Mouse (Mus musculus): Measurements from ENCODE around the gene Ccnb2. TPM values are rescaled to one million over a fixed set of nuclear protein-coding genes. Genes with fewer than 3 reads are reported as not detected.
A peak's percentile ranks its signal among the peaks of the same experiment; 100 is the strongest.
"Not testable (repeated sequence)": the region's sequence is repeated elsewhere in the genome, so short reads cannot be mapped to it uniquely, and the experiment has no call there.

Ccnb2 gene
- under 1 TPM; 0.33 to 0.94 (median 0.81) TPM for total RNA-seq (2022)

DNA sequence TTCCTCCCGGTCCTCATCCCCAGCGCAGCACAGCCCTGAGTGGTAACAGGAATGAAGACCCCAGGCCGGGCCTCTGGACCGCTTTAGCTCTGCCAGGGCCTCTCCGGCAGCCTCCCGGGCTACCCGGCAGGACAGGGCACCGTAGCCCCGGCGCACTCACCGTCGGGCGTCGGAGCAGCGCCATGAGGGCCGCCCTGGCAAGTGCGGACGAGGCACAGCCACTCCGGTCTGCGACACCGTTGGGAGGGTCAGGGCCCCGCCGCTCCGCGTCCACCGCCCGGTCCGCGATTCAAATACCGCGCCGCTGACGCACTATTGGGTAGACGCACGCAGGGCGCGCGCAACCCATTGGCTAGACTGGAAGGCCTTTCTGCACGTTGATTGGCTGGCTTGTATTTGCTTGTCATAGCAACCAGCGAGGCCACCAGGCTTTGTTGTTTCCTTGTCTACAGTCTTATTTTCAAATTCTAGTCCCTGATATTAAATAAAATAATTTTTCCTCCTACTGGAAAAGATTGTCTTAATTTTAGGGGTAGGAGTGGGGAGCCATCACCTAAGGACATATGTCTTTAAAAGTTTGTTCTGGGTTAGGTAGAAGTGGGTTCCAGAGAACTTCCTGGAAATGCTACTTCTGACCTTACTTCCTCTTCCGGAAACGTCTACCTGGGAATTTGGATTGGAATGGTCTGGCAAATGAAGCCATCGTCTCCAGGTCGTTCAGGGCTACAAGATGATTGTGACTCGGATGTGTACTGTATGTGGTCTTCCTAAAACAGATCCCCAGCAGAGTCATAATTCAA is at the start of gene Ccnb2:
Ccnb2 (minus strand) TSS at position 291 of the 800 bp plus-strand sequence.
- peak; percentile 56 to 86 for DNase-seq (ENCODE audit: low spot score in 2 of 2)

DNA sequence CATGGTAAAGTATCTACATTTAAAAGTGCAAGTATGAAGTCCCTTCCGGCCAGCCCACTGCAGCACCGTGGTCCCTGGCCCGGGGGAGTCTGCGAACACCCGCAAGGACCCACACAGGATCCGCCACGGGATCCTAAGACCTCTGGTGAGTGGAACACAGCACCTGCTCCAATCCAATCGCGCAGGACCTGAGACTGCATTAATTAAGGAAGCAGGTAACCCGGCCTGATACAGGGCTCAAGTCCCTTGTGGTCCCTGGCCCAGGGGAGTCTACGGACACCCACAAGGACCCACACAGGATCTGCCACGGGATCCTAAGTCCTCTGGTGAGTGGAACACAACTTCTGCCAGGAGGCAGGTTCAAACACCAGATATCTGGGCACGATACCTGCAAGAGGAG is 41.7 kb upstream of the Ccnb2 start:
- DNase-seq (ENCODE audit: low spot score in 2 of 2): not testable (repeated sequence)

DNA sequence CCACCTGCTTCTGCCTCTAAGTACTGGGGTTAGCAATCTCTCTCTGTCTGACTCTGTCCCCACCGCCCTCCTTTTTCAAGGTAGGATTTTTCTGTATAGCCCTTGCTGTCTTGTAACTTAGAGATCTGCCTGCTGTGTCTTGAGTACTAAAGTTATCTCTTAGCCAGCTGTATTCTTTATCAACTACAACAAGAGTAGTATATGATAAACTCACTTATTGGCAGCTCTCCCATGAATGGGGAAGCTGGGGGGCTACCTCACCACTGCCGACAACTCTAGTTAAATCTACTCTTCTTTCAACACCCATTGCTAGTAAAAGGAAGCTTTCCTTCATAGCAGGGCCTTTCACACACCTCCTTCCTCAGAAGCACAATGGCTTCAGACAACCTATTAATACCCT is 31.0 kb upstream of the Ccnb2 start:
- no peak for DNase-seq (ENCODE audit: low spot score in 2 of 2)

DNA sequence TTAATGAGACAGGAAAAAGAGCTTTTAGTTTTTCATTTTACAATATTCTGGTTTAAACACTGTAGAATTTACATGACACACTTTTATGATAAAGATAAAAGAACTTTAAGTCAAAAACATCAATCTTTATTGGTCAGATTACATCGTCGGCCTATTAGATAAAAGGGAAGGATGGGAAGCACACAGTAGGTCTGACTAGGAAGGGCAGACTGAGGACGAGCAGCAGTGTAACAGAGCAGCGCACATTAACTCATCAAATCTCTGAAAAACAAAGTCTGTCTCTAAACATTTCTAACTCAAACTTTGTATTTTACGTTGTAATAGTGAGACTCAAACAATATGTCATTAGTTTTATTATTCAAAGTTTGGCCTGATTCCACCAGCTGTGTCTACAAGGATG is 27.7 kb upstream of the Ccnb2 start:
- no peak for DNase-seq (ENCODE audit: low spot score in 2 of 2)

DNA sequence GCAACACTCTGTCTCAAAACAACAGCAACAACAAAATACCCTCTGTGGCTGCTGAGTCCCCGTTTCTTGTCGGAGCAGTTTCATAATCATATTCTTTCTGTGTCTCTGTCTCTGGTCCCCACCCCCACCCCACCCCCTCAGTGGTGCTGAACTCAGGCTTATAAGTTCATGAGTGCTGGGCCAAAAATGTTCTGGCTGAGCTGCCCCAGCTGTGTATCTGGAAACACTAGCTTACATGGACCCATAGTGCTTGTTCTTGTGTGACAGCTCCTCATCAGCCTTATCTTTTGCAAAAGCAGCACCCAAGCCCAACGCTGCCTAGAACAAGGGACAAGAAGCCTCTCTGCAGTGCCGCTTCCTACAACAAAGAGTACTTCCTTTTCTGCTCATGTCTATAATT is 18.6 kb upstream of the Ccnb2 start:
- DNase-seq (ENCODE audit: low spot score in 2 of 2): no peak

DNA sequence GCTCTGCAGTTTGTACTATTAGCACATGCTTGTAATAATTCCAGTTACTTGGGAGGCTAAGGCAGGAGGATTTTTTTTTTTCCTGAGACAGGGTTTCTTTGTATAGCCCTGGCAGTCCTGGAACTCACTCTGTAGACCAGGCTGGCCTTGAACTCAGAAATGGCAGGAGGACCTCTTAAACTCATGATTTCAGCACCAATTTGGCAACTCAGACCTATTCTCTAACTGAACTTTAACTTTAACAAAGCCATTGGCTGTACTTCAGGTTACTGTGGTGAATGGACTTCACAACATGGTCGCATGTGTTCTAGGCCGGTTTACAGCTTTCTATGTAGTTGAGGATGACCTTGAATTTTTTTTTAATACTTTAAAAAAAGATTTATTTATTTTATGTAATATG is 1.3 kb upstream of the Ccnb2 start:
- DNase-seq (ENCODE audit: low spot score in 2 of 2): no peak

DNA sequence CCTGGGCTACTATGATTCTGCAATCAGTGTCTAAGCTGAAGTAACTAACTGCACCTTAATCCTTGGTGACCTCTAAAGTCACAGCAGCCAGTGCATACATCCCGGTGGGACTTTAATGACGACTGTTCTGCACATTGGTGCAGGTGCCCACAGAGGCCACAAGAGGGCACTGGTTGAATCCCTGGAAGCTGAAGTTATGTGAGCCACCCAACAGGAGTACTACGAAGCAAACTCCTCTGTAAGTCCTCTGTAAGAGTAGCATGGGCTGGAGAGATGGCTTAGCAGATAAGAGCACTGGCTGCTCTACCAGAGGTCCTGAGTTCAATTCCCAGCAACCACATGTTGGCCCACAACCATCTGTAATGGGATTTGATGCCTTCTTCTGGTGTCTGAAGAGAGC is 4.9 kb downstream of the Ccnb2 start:
- no peak for DNase-seq (ENCODE audit: low spot score in 2 of 2)

DNA sequence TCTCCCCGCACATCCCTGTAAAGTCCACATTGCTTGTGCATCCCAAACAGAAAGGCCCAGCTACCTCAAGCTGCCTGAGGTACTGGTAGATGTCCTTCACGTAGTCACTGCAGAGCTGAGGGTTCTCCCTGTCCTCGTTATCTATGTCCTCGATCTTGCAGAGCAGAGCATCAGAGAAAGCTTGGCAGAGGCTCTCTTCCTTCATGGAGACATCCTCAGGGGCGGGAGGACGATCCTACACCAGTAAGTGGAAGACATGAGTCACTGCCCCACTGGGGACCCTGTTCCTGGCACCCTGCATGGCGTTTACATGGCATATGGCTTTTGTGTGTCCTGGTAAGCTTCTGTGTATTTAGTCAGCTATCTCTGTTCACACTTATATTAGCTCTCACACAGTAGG is 8.3 kb downstream of the Ccnb2 start:
- DNase-seq (ENCODE audit: low spot score in 2 of 2): no peak

DNA sequence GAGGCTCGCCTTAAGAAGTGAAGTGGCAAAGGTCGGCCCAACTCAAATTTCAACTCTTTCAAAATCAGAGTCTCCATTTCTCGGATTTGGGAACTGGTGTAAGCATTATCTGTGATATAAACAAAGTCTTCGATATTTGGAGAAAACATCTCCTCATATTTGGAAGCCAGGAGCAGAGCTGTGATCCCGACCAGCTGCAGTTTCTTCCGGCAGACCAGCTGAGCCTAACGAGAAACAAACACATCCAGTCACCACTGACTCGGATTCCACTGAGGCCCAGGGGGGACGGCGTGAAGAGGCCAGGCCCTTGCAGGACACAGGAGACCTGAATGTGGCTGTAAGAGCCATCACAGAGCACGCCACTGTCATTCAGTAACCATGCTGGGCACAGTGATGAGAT is 10.7 kb downstream of the Ccnb2 start:
- DNase-seq (ENCODE audit: low spot score in 2 of 2): no peak

DNA sequence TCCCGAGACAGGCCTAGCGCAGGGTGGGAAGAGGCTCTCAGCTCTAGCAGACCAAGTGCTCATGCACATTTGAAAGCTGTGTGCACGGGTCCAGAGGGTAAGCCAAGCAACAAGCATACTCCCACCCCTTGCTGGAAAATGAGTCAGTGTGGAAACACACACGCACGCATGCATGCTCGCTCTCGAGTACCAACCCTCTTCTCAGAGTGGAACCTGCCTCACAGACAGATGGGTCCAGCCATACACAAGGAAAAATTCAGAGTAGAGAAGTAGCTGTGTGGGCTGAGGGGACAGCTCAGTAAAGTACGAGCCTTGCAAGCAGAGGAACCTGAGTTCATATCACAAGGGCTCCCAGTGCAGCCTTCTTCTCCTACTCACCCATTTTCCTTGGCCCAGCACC is 11.6 kb downstream of the Ccnb2 start:
- no peak for DNase-seq (ENCODE audit: low spot score in 2 of 2)

DNA sequence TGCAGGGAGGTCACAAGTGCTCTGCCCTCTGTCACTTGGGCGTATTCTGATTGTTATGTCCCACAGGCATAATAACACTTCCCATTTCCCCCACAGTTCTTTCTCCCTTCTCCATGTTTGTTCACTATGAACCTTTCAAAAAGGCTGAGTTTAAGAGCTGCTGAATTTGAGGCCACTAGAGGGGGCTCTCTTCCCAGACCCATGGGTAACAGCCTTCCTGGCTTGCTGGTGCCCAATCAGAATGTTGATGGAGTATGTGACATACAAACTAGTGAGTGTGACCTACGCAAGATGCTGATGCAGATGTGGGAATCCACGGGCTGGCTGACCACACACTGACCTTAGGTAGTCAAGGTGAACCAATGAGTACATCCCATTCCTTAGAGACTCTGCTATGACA is 12.6 kb downstream of the Ccnb2 start:
- no peak for DNase-seq (ENCODE audit: low spot score in 2 of 2)

DNA sequence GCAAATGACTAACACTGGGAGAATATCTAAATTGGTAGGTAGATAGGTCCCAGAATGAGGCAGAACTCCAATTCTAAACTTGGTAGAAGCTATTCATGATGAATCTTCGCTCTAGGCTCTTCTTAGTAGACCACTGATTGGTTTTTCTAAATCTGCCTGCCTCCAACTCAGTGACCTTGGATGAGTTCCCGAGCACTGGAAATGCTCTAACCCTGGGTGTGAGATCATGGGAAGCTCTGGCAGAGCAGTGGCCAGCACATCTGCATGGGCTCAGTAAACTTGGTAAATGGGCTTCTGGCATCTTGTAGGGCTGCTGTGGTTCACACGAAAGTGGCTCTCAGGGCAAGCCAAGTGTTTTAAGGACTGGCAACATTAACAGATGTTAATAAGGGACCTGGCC is 14.8 kb downstream of the Ccnb2 start:
- no peak for DNase-seq (ENCODE audit: low spot score in 2 of 2)

DNA sequence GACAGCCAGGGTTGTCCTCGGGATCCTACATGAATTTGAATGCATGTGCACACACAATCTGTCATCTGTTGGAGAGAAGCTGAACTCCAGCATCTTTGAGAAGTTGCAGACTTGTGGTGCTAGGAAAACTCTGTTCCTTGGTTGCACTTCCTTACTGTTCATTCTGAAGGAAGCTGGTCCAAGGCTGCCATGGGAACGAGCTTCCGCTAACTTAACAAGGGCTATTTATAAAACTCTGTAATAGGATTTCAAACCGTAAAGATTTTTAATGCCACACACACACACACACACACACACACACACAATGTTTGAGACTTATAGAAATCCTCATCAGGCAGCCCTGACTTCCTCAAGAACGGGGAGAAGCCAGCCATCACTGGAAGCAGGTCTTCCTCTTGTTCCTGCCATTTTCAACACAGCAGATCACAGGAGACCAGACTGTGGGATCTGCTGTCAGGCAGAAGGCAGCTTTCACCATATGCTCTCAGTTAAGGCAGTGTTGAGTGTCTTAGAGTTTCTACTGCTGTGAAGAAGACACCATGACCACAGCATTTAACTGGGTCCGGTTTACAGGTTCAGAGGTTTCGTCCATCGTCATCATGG is 19.3 kb downstream of the Ccnb2 start:
- DNase-seq (ENCODE audit: low spot score in 2 of 2): peak in 1 of 2 experiments; percentile 38

DNA sequence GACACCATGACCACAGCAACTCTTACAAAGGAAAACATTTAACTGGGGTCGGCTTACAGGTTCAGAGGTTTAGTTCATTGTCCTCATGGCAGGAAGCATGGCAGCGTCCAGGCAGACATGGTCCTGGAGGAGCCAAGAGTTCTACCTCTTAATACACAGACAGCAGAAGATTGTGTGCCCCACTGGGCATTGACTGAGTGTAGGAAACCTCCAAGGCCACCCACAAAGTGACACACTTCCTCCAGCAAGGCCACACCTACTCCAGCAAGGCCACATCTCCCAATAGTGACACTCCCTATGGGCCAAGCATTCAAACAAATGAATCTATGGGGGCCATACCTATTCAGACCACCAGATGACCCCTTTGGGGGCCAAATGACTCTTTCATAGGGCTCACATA is 25.3 kb downstream of the Ccnb2 start:
- no peak for DNase-seq (ENCODE audit: low spot score in 2 of 2)

DNA sequence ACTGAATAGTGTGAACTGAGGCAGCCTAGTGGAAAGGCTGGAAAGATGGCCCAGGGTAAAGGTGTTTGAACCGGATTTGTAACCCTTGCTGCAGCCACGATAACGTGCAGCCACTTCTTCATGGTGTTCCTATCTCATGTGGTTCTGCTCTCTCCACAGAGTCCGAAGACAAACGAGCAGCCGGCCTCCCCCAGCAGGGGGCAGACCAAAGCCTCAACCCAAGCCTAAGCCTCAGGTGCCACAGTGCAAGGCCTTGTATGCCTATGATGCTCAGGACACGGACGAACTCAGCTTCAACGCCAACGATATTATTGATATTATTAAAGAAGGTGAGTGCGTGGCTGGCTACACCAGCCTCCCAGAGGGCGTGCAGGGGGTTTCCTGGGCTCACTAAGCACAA is 25.7 kb downstream of the Ccnb2 start:
- DNase-seq (ENCODE audit: low spot score in 2 of 2): no peak

DNA sequence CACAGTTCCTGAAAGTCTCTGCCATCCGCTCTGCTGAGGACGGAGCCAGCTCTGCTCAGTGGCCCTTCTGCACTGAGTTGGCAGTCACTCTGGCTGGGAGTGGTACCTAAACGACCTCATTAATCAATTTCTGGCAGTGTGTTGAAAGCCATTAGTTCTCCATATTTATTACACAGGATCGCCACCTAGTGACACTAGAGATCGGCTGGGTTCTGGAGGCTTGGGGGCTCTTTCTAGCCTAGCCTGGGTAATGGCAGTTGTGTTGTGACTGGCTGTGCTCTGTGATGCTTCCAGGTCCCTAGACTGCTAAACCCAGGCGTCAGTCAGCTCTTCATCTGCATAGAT is 28.8 kb downstream of the Ccnb2 start:
- DNase-seq (ENCODE audit: low spot score in 2 of 2): no peak

DNA sequence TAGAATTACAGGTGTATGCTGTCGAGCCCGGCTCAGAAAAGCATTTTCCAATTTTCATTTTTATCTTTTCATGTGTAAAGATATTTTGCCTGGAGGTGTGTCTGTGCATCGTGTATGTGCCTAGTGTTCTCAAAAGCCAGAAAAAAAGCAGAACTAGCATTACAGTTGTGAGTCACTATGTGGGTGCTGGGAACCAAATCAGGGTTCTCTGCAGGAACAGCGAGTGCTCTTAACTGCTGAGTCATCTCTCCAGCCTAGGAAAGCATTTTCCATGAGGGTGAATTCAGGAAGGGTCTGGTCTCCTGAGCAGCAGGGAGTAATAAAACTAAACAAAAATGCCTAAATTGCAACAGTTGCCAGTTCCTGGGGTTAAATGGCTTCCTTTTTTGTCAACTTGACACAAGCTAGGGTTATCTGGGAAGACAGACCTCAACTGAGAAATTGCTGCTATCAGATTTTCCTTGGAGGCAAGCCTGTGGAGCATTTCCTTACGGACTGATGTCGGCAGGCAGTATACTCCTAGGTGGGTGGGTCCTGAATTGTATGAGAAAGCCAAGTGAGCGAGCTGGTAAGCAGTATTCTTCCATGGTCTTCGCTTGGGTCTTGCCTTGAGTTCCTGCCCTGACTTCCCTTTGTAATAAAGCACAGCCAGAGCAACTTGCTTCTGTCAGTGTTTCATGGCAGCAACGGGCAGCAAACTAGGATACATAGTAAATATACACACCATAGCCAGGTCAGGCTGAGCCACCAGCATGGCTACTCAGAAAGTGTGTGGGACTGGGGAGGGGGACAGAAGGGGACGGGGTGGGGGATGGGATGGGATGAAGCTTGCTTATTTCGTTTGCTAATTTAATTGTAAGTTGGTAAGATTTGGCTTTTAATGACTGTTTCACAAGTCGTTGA is 29.4 kb downstream of the Ccnb2 start:
- no peak for DNase-seq (ENCODE audit: low spot score in 2 of 2)

DNA sequence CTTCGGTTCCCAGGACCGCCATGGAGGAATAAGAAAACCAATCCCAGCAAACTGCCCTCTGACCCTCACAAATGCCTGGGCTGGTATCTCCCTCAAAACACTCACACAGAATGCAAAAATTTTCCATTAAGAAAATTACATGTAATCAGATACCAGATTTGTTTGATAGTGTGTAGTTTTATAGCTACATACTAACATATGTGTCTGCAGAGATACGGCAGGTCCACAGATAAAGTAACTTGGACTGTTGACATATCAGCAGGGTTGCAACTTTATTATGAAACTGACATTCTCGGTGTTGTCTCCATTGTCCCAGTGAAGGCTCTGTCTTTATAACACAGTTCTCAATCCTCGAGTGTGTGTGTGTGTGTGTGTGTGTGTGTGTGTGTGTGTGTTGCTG is 30.3 kb downstream of the Ccnb2 start:
- no peak for DNase-seq (ENCODE audit: low spot score in 2 of 2)

DNA sequence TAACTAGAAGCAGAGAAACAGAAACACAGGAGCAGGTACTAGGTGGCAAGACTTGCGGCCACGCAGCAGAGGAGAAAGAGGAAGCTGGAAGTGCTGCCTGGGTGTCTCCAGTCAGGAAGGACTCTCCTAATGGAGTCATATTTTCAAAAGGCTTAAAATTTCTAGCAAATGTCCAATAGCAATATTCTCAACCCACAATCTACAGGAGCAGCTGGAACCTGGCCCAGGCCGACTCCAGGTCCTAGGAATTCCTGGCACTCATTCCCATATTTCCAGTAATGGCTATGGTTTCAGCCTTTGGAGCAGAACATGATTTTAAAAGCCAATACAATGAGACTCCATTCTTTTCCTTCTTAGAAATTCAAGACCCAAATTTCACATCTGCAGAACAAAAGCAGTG is 31.8 kb downstream of the Ccnb2 start:
- no peak for DNase-seq (ENCODE audit: low spot score in 2 of 2)

DNA sequence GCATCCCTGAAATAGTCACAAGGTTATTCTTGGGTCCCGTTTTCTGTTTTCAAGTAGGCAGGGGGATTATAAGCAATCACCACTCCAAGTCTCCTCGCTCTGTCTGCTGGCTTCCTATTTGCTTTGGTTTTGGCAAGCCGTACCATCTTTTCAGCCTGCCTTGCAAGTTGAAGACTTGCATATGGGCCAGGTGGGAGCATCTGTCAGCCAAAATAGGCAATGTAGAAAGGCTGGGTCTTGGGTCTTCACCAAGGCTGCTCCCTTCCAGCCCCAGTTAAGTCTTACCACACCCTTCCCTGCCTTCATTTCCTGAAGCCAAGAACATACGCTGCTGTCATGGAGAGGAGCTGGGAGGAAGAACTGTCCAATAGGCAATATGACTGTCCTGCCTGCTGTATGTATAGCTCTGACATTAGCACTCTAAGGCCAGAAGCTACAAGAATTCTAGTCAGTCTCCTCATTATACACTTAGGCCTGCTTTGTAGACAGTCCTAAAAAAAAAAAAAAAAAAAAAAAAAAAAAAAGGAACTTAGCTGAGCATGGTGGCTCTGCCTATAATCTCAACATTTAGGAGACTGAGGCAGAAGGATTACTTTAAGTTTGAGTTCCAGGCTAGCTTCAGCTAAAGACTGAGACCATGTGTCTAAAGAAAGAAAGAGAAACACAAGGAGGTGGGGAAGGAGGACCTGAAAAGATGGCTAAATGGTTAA is 33.8 kb downstream of the Ccnb2 start:
- DNase-seq (ENCODE audit: low spot score in 2 of 2): no peak

DNA sequence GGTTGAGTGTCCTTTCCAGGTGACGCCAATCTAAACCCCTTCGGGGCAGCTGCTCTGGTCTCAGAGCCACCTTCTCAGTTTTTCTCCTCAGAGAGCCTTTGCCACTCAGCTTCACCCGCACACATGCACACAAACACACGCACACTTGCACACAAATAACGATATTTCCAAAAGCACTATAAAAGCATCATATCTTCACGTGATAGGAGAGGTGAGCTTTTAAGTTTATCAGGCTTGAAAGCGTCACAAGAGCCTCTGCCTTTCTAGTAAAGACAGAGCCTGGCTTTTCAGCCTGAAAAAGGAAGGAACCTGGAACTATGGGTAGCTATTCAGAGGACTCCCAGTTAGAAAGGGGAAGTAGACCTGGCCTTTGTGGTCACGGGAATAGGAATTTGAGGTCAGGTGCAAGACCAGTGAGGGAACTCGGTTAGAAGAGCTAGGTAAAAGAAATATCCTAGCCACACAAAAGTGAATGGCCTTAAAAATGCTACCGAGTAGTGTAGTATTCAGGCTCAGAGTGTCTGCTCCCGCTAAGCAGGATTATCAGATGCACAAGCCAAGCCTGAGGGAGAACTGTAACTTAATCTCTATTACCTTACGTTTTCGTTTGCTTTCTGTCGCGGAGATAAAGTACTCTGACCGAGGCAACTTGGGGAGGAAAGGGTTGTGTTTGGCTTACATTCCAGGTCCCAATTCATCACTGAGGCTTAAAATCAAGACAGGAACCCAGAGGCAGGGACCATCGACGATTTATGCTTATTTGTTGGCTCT is 36.2 kb downstream of the Ccnb2 start:
- DNase-seq (ENCODE audit: low spot score in 2 of 2): no peak
